Mouse (Mus musculus) bone marrow, adult 2 months (tissue): ENCODE measurements around the gene Homer2.

ENCODE experiments used
- CTCF ChIP-seq: fragments of 200-500 bp; IDR thresholded peaks from 2 replicates; pipeline ENCODE4 v1.5.1; 2011; ENCODE audit warnings: low read length, control low read depth; ENCODE audit not compliant: control insufficient read depth, insufficient read depth
- POLR2A ChIP-seq: fragments of 200-500 bp; IDR thresholded peaks from 2 replicates; pipeline ENCODE4 v1.6.1; 2011; ENCODE audit warnings: low read depth, mild to moderate bottlenecking, control low read depth, low read length, borderline replicate concordance; ENCODE audit not compliant: control insufficient read depth

DNA sequence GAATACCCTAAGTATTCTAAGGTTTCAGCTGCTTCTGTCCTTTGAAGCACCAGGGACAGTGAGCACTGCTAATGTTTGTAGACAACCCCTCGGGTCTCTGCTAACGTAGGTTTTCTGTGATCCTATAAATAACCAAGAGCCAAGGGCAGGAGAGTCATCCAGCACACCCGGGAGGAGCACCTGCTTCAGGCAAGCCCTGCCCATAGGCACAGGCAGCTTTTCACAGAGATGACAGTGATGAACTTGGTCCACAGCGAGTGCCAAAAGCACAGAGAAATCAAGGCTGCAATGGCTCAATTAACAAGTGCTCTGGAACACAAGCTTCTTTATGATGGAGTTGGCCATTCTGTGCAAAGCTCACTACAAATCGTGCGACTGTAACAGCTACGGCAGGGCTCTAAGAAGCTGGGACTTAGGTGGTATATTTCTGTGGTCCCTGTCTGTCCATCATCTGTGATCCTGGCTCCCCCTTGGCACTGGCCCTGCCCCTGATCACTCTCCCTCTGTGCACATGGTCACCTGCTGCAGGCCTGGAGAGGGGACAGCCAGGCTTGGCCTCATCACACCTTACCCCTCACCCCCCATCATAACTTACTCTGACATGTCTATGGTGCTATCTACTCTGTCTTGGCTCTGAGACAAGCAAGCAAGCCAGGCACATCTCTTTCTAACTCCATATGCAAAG is 62.6 kb downstream of the Homer2 start:
- no peak for TF ChIP-seq CTCF
- no peak for TF ChIP-seq POLR2A
